Mouse (Mus musculus): Measurements from ENCODE around the gene Entpd7. TPM values are rescaled to one million over a fixed set of nuclear protein-coding genes. Genes with fewer than 3 reads are reported as not detected.

Gene Entpd7
- total and polyA plus RNA-seq, 2 experiments from 2014 or later, result 2.1 to 3.2 TPM

- TF ChIP-seq EP300 (IDR thresholded peaks at IDR 0.05; ENCODE audit: low read depth), result no peak
- Histone ChIP-seq H3K36me3 (replicated peaks; ENCODE audit: control insufficient read depth, insufficient read depth, low read length) (peaks cover 15% of the 10 kb centered on the region; the same call in 1 of the 2 replicates), H3K27ac (ENCODE audit: low read depth) (no peak overlapping the region), H3K9ac (replicated peaks; ENCODE audit: low read depth, low read length) (no peak overlapping the region), H3K27me3 (ENCODE audit: control insufficient read depth, insufficient read depth, low read length) (no peaks in the 10 kb centered on the region), H3K4me3 (ENCODE audit: low read depth, low read length) (no peak overlapping the region), H3K4me1 (ENCODE audit: control insufficient read depth, insufficient read depth) (no peaks in the 10 kb centered on the region), H3K4me2 (ENCODE audit: low read depth, low read length) (no peak overlapping the region), H3K9me3 (replicated peaks; ENCODE audit: control insufficient read depth, low read length) (no peaks in the 10 kb centered on the region)
- 79% methylated on average over 5 of the region's 5 CpGs for WGBS
- no peak for ATAC-seq (ENCODE audit: insufficient read depth, low read depth)
- DNase-seq (ENCODE audit: low spot score), result no peak
These were observed 22.5 kb downstream of the Entpd7 start for GRCm38 (mm10) chr19:43711971-43712370.

DNA sequence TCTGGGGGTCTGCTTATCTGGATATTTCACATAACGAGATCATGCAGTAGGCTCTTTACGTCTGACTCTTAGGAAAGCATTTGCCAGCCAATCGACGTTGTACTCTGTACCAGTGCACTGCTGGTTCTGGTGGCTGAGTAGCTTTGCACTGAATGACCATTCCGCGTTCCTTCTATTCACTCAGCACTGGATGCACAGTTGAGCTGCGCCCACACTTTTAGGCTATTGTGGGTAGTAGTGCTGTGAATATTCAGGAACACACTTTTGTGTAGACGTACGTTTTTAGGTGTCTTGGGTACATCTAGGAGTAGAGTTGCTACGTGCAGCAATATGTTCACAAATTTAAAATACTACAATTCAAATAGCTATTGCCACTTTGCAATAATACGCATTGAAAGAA is 30.6 kb downstream of the Entpd7 start:
- whole genome bisulfite sequencing, result 86% methylated on average over 11 of the region's 11 CpGs
- H3K9me3 ChIP-seq (replicated peaks; ENCODE audit: control insufficient read depth, low read length), result no peaks in the 10 kb centered on the region
- no peak overlapping the region for H3K9ac ChIP-seq (replicated peaks; ENCODE audit: low read depth, low read length)
- no peak overlapping the region for H3K4me2 ChIP-seq (ENCODE audit: low read depth, low read length)
- ATAC-seq (ENCODE audit: insufficient read depth, low read depth) (no peak), DNase-seq (ENCODE audit: low spot score) (no peak)
- peaks cover 29% of the 10 kb centered on the region for H3K36me3 ChIP-seq (replicated peaks; ENCODE audit: control insufficient read depth, insufficient read depth, low read length)
- H3K27ac ChIP-seq (ENCODE audit: low read depth), result no peak overlapping the region
- H3K4me1 ChIP-seq (ENCODE audit: control insufficient read depth, insufficient read depth), result no peaks in the 10 kb centered on the region
- TF ChIP-seq EP300 (IDR thresholded peaks at IDR 0.05; ENCODE audit: low read depth) (no peak), CTCF (IDR thresholded peaks at IDR 0.05; ENCODE audit: low read depth) (no peak)
- H3K4me3 ChIP-seq (ENCODE audit: low read depth, low read length), result no peak overlapping the region
- no peaks in the 10 kb centered on the region for H3K27me3 ChIP-seq (ENCODE audit: control insufficient read depth, insufficient read depth, low read length)

DNA sequence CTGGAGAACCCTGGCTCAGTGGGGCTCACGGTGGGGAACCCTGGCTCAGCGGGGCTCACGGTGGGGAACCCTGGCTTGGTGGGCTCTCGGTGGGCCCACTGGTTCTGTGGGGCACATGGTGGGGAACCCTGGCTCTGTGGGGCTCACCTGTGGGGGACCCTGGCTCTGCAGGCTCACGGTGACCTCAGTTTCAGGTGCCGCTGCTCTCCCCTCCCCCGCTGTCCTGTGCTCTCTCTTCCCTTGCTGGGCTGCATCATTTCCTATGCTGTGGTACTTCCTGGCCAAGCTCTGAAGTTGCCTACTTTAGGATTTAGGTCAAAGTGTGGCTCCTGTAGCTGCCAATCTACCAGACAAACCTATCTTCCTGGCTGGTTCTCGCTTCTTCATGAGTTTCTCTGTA is 33.4 kb downstream of the Entpd7 start:
- ATAC-seq (ENCODE audit: insufficient read depth, low read depth) (no peak), DNase-seq (ENCODE audit: low spot score) (no peak)
- TF ChIP-seq EP300 (IDR thresholded peaks at IDR 0.05; ENCODE audit: low read depth) (no peak), CTCF (IDR thresholded peaks at IDR 0.05; ENCODE audit: low read depth) (no peak)
- no peaks in the 10 kb centered on the region for H3K4me1 ChIP-seq (ENCODE audit: control insufficient read depth, insufficient read depth)
- no peak overlapping the region for H3K4me2 ChIP-seq (ENCODE audit: low read depth, low read length)
- WGBS, result 72% methylated on average over 8 of the region's 8 CpGs
- no peak overlapping the region; the same call in 1 of the 2 replicates for H3K27ac ChIP-seq (ENCODE audit: low read depth)
- no peak overlapping the region for H3K9ac ChIP-seq (replicated peaks; ENCODE audit: low read depth, low read length)
- no peaks in the 10 kb centered on the region for H3K9me3 ChIP-seq (replicated peaks; ENCODE audit: control insufficient read depth, low read length)
- H3K27me3 ChIP-seq (ENCODE audit: control insufficient read depth, insufficient read depth, low read length), result no peaks in the 10 kb centered on the region
- peaks cover 53% of the 10 kb centered on the region for H3K36me3 ChIP-seq (replicated peaks; ENCODE audit: control insufficient read depth, insufficient read depth, low read length)
- no peak overlapping the region for H3K4me3 ChIP-seq (ENCODE audit: low read depth, low read length)

DNA sequence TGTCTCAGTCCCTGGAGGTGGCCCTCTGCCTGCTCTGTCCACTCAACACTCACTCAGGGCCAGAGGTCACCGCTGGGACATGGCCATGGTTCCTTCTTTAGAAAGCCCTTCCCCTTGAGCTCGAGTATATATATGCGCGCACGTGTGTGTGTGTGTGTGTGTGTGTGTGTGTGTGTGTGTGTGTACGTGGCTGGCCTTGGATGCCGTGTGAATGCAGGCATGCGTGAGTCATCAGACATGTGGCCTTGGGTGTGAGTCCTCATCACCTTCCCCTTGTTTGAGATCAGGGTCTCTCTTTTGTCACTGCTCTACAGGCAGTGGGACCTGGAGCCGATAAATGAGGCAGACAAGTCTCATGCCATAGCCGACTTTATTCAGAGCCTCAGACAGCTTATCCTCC is 34.0 kb downstream of the Entpd7 start:
- Histone ChIP-seq H3K9me3 (replicated peaks; ENCODE audit: control insufficient read depth, low read length) (no peaks in the 10 kb centered on the region), H3K27ac (ENCODE audit: low read depth) (no peak overlapping the region), H3K4me2 (ENCODE audit: low read depth, low read length) (no peak overlapping the region), H3K4me3 (ENCODE audit: low read depth, low read length) (no peak overlapping the region), H3K9ac (replicated peaks; ENCODE audit: low read depth, low read length) (no peak overlapping the region), H3K36me3 (replicated peaks; ENCODE audit: control insufficient read depth, insufficient read depth, low read length) (peaks cover 47% of the 10 kb centered on the region), H3K27me3 (ENCODE audit: control insufficient read depth, insufficient read depth, low read length) (no peaks in the 10 kb centered on the region), H3K4me1 (ENCODE audit: control insufficient read depth, insufficient read depth) (no peaks in the 10 kb centered on the region)
- 74% methylated on average over 10 of the region's 10 CpGs for WGBS
- DNase-seq (ENCODE audit: low spot score) (no peak), ATAC-seq (ENCODE audit: insufficient read depth, low read depth) (no peak)
- TF ChIP-seq EP300 (IDR thresholded peaks at IDR 0.05; ENCODE audit: low read depth) (no peak), CTCF (IDR thresholded peaks at IDR 0.05; ENCODE audit: low read depth) (no peak)

DNA sequence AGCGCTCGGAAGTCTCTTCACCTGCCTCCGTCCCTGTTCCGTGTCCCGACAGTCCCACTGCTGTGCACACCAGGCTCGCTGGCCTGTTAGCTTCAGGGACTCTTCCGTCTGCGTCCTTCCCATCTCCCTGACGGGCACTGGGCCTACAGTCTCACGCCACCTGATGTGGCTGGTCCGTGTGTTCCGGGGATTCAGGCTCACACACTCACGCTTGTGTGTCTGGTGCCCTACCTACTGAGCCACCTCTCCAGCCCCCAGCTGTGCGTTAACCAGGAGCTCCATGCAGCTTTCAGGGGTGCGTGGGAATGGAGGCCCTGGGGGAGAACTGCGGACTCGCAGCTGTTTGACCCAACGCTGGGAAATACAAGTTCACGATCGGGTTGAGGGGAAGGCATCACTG is 34.7 kb downstream of the Entpd7 start:
- Histone ChIP-seq H3K4me3 (ENCODE audit: low read depth, low read length) (no peak overlapping the region), H3K27ac (ENCODE audit: low read depth) (no peak overlapping the region), H3K27me3 (ENCODE audit: control insufficient read depth, insufficient read depth, low read length) (no peaks in the 10 kb centered on the region), H3K36me3 (replicated peaks; ENCODE audit: control insufficient read depth, insufficient read depth, low read length) (peaks cover 47% of the 10 kb centered on the region), H3K9me3 (replicated peaks; ENCODE audit: control insufficient read depth, low read length) (no peaks in the 10 kb centered on the region), H3K4me1 (ENCODE audit: control insufficient read depth, insufficient read depth) (no peaks in the 10 kb centered on the region), H3K4me2 (ENCODE audit: low read depth, low read length) (no peak overlapping the region), H3K9ac (replicated peaks; ENCODE audit: low read depth, low read length) (no peak overlapping the region)
- ATAC-seq (ENCODE audit: insufficient read depth, low read depth) (no peak), DNase-seq (ENCODE audit: low spot score) (no peak)
- TF ChIP-seq CTCF (IDR thresholded peaks at IDR 0.05; ENCODE audit: low read depth), result no peak
- no peak for TF ChIP-seq EP300 (IDR thresholded peaks at IDR 0.05; ENCODE audit: low read depth)
- 93% methylated on average over 20 of the region's 20 CpGs for whole genome bisulfite sequencing

GRCm38 (mm10) chr19:43724821-43725220 is 35.3 kb downstream of the Entpd7 start:
- Histone ChIP-seq H3K4me1 (ENCODE audit: control insufficient read depth, insufficient read depth) (no peaks in the 10 kb centered on the region), H3K9ac (replicated peaks; ENCODE audit: low read depth, low read length) (no peak overlapping the region), H3K4me2 (ENCODE audit: low read depth, low read length) (no peak overlapping the region), H3K27me3 (ENCODE audit: control insufficient read depth, insufficient read depth, low read length) (no peaks in the 10 kb centered on the region), H3K4me3 (ENCODE audit: low read depth, low read length) (no peak overlapping the region), H3K36me3 (replicated peaks; ENCODE audit: control insufficient read depth, insufficient read depth, low read length) (peaks cover 47% of the 10 kb centered on the region), H3K27ac (ENCODE audit: low read depth) (no peak overlapping the region), H3K9me3 (replicated peaks; ENCODE audit: control insufficient read depth, low read length) (no peaks in the 10 kb centered on the region)
- DNase-seq (ENCODE audit: low spot score) (no peak), ATAC-seq (ENCODE audit: insufficient read depth, low read depth) (no peak)
- 86% methylated on average over 7 of the region's 7 CpGs for WGBS
- no peak for TF ChIP-seq EP300 (IDR thresholded peaks at IDR 0.05; ENCODE audit: low read depth)
- no peak for TF ChIP-seq CTCF (IDR thresholded peaks at IDR 0.05; ENCODE audit: low read depth)

Data from heart, postnatal 0 days (tissue).